Mouse (Mus musculus) lung, postnatal 25 days (tissue): ENCODE data around the gene Acly.

Source experiments
- DNase-seq: peaks from one replicate; pipeline ENCODE4 v3.0.0; 2022; ENCODE audit warnings: low spot score

Gene Acly

GRCm38 (mm10) chr11:100527458-100528374 is at the start of gene Acly:
TSS of gene Acly (minus strand) at chr11:100528000.
- DNase-seq, result peak; percentile 99

GRCm38 (mm10) chr11:100576256-100576655 is 48.5 kb upstream of the Acly start:
- DNase-seq, result no peak

GRCm38 (mm10) chr11:100575484-100575855 is 47.7 kb upstream of the Acly start:
- no peak for DNase-seq

GRCm38 (mm10) chr11:100574708-100575483 is 47.1 kb upstream of the Acly start, which contains the start of gene Cnp:
TSS of gene Cnp (plus strand) at chr11:100574904.
- DNase-seq, result peak; percentile 82

- no peak for DNase-seq
Observed at GRCm38 (mm10) chr11:100574188-100574587, 46.4 kb upstream of the Acly start.

- DNase-seq, result no peak
Observed at GRCm38 (mm10) chr11:100571202-100571567, 43.4 kb upstream of the Acly start.

GRCm38 (mm10) chr11:100570430-100571201 is 42.8 kb upstream of the Acly start:
- peak; percentile 86 for DNase-seq

GRCm38 (mm10) chr11:100569789-100570188 is 42.0 kb upstream of the Acly start:
- DNase-seq, result no peak

GRCm38 (mm10) chr11:100568692-100569091 is 40.9 kb upstream of the Acly start:
- DNase-seq, result no peak

- DNase-seq, result no peak
Observed at GRCm38 (mm10) chr11:100567815-100568245, 40.0 kb upstream of the Acly start.

- no peak for DNase-seq
Observed at GRCm38 (mm10) chr11:100567229-100567628, 39.4 kb upstream of the Acly start.

- no peak for DNase-seq
Observed at GRCm38 (mm10) chr11:100564703-100565102, 36.9 kb upstream of the Acly start.

GRCm38 (mm10) chr11:100564297-100564696 is 36.5 kb upstream of the Acly start:
- DNase-seq, result no peak

GRCm38 (mm10) chr11:100561748-100562147 is 33.9 kb upstream of the Acly start:
- DNase-seq, result no peak

- DNase-seq, result no peak
Observed at GRCm38 (mm10) chr11:100559476-100559875, 31.7 kb upstream of the Acly start.

- no peak for DNase-seq
Observed at GRCm38 (mm10) chr11:100557563-100557962, 29.8 kb upstream of the Acly start.

GRCm38 (mm10) chr11:100555583-100555982 is 27.8 kb upstream of the Acly start:
- DNase-seq, result peak; percentile 87

GRCm38 (mm10) chr11:100552842-100553241 is 25.0 kb upstream of the Acly start:
- DNase-seq, result peak; percentile 86

GRCm38 (mm10) chr11:100550101-100550500 is 22.3 kb upstream of the Acly start:
- no peak for DNase-seq

- DNase-seq, result no peak
Observed at GRCm38 (mm10) chr11:100549466-100549865, 21.7 kb upstream of the Acly start.

GRCm38 (mm10) chr11:100548141-100548540 is 20.3 kb upstream of the Acly start:
- no peak for DNase-seq

- DNase-seq, result no peak
Observed at GRCm38 (mm10) chr11:100546955-100547354, 19.2 kb upstream of the Acly start.
